Comparison of ENCODE assay signal across 8 mouse cellular contexts in the genomic region with DNA sequence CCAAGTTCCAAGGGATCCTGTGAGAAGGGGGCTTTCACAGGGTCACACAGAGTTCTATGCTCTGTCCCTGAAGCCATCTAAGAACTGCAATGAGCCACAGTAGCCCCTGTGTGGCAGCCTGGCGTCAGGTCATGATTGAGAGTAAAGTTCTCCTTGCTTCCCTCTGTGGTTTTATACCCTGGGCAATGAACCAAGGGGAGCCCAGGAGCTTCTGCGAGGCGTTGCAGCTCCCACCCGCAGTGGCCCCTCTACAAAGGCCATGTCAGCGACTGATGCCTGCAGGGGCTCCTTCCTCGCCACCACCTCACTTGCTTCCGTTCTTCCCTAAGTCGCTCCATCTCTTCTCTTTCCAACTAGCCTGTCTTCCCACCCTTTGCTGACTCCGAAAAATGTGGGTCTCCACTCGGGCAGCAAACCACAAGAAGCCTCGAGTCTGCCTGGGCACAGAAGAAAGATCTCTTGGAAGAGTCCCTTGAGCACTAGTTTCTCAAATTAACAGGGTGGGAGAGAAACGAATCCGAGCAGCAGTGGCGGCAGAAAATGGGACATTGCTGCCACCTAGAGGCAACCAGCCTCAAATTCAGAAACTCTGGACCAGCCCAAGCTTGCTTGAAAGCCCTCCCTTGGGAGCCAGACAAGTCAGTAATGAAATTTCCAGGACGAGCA. TPM values are rescaled to one million over a fixed set of nuclear protein-coding genes. Genes with fewer than 3 reads are reported as not detected.
DNase-seq lines count a peak whose midpoint lies in the region; ATAC-seq lines count a peak whose summit lies in the region.

No protein-coding gene starts in this region.

- 0 out of 2 replicates have a peak, but pooled peaks cover 5% of the 10 kb centered on the region for H3K27me3 ChIP-seq in hindbrain, embryonic 10.5 days (ENCODE audit: insufficient read depth, poor library complexity, severe bottlenecking)

- H3K4me1 ChIP-seq in hindbrain, embryonic 10.5 days (replicated peaks) = peaks cover 18% of the 10 kb centered on the region

- no peaks in the 10 kb centered on the region for H3K9me3 ChIP-seq in hindbrain, embryonic 10.5 days

- 1% methylated on average over 15 of the region's 15 CpGs for WGBS in hindbrain, embryonic 10.5 days

- DNase-seq in MN1 (ENCODE audit: low spot score) = peak; percentile 95
- DNase-seq in cerebellum, adult 9-10 months = peak; percentile 80
- DNase-seq in hindbrain, embryonic 10.5 days (ENCODE audit: low spot score) = peak; percentile 85
- DNase-seq in layer of hippocampus, postnatal 14 days (ENCODE audit: low spot score in 2 of 2) = peak; percentile 88 to 91
- DNase-seq in lung, postnatal 10 days = peak; percentile 85
- peak; percentile 59 for DNase-seq in ovary, postnatal 14 days (ENCODE audit: low spot score)
- DNase-seq in thymus, postnatal 10 days (ENCODE audit: low spot score in 2 of 2) = peak; percentile 41 to 72

- peak overlapping the region; percentile 90 for H3K27ac ChIP-seq in hindbrain, embryonic 10.5 days

- H3K36me3 ChIP-seq in hindbrain, embryonic 10.5 days = no peaks in the 10 kb centered on the region

- peak; percentile 82 for ATAC-seq in frontal cortex, adult (ENCODE audit: low TSS enrichment)

- peak overlapping the region; percentile 58 for H3K4me3 ChIP-seq in hindbrain, embryonic 10.5 days

RNA-seq across cellular contexts. Expression of a gene that starts 27.0 kb away (rescaled TPM):
- not detected in 2 replicates for polyA plus RNA-seq in hindbrain, embryonic 10.5 days (2016; fragmentation: Nextera tagmentation; extraction: Ambion mirVana)
- total RNA-seq in layer of hippocampus, postnatal 14 days (2021) = not detected

Comparison
In these comparisons a context has a peak if more than half of its experiments do, and no peak if none do; other contexts are left out.
1. Peak in every context shown above with its lines: DNase-seq, ATAC-seq, H3K4me3 ChIP-seq and H3K27ac ChIP-seq.